Mouse (Mus musculus): Measurements from ENCODE around the gene Sfmbt2. TPM values are rescaled to one million over a fixed set of nuclear protein-coding genes. Genes with fewer than 3 reads are reported as not detected.
A peak's percentile ranks its signal among the peaks of the same experiment; 100 is the strongest.
"Not testable (repeated sequence)": the region's sequence is repeated elsewhere in the genome, so short reads cannot be mapped to it uniquely, and the experiment has no call there.

Gene Sfmbt2
- total RNA-seq (2014; fragmentation: Nextera tagmentation) (1.7 and 2.0 TPM in 2 replicates), total RNA-seq (2017) (0.78 and 2.2 TPM in 2 replicates)

DNA sequence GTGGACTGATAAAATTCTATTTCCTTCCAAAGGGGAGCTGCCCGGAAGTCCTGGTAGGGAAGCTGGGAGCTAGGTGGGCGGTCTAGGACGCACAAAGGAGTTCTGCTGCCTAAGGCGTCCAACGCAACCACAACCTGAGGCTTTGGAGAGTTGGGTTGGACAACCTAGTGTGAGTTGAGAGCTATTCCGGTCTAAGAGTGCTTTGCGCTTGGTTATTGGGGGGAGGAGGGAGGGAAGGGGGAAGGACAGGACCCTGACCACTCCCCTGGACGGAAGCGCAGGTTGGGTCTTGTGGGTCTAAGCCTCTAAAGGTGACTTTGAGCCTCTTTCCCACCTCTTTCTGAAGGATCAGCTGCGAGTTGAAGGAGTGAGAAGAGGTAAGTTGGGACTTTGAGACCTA is at the start of gene Sfmbt2:
Gene Sfmbt2 (plus strand): TSS at position 335 of the 400 bp plus-strand sequence.
- ATAC-seq (replicated peaks; ENCODE audit: poor library complexity, severe bottlenecking) = no peak

DNA sequence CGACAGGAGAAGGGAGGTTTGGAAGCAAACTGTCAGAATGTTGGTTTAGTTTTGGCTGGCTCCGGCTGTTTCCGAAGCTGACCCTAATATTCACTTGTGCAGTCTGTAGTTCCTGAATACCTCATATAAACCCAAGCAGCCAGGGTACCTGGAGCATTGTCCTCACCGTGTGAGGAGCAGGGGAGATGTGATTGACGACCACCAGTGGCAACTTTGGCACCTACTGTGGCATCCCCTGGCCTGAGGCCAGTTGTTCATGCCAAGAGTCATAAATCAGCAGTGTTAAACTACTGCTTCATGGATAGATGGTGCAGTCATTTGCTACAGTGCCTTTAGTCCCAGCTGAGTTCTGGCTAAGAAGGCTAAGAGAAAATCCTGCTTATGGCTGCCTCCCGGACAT is 49.2 kb upstream of the Sfmbt2 start:
- no peak for ATAC-seq (replicated peaks; ENCODE audit: poor library complexity, severe bottlenecking)

DNA sequence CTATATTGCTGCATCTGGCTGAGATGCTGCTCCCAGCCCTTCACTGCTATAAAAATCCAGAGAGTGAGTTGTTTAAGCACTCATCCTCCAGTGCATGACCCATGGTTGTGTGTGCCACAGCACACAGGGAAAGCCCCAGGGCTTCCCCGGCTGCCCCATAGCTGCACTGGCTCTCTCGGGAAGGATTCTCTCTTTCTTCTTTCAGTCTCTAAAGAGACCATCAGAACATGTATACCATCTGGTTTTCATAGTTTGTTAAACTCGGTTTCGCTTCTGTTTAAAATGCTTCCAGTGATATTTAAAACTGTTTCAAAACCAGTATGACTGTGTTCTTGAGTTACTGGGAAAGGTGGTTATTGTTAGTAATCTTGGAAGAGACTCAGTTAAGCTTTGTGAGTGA is 47.1 kb upstream of the Sfmbt2 start:
- no peak for ATAC-seq (replicated peaks; ENCODE audit: poor library complexity, severe bottlenecking)

DNA sequence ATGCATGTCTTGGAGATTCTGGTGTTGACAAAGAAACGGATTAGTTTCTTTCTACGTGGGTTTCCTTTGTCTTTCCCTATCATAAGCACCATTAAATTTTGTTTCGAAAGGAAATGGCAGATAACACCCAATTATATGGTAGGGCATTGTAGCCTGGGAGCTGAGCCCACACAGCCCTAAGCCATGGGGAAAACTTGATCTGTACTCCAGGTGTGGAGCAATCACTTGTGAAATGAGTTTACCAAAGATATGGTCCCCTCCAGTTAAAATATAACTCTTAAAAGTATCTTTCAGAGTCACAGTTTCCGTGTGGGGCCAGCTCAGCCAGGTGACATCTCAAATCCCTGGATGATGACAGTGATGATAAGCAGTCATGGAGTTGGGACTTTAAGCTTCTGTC is 45.3 kb upstream of the Sfmbt2 start:
- ATAC-seq (replicated peaks; ENCODE audit: poor library complexity, severe bottlenecking) = no peak

DNA sequence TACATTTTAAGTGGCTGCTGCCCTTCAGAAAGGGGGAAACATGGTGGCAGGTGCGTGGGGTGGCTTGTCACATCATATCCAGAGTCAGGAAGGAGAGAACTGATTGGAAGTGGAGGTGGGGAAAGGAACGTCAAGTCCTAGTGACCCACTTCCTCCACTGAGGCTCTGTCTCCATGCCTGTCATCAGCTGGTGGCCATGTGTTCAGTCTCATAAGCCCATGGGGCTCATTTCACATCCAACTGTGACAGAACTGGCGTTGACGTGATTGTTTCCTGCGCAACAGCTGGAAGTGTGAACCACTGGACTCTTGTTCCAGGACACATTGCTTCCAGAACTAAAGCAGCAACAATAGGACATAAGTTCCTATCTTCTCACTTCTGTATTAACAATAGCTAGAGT is 40.1 kb upstream of the Sfmbt2 start:
- no peak for ATAC-seq (replicated peaks; ENCODE audit: poor library complexity, severe bottlenecking)

DNA sequence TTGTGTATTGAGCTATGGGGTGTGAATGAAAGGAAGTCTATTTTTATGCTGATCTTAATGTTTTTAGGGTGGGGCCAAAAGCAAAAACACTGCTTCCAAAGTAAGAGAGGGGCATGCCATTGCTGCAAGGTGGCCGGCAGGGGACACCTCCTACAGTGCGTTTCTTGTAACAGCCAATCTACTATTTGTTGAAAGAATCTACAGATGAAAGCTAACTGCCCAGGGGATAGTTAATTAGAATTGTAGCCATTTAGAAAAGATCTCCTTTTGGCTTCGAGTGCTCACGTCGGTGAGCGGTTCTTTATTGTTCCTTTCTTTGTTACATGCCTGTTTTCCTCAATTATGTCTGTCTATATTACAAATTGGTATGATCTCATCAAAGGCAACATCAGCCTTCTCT is 36.0 kb upstream of the Sfmbt2 start:
- no peak for ATAC-seq (replicated peaks; ENCODE audit: poor library complexity, severe bottlenecking)

DNA sequence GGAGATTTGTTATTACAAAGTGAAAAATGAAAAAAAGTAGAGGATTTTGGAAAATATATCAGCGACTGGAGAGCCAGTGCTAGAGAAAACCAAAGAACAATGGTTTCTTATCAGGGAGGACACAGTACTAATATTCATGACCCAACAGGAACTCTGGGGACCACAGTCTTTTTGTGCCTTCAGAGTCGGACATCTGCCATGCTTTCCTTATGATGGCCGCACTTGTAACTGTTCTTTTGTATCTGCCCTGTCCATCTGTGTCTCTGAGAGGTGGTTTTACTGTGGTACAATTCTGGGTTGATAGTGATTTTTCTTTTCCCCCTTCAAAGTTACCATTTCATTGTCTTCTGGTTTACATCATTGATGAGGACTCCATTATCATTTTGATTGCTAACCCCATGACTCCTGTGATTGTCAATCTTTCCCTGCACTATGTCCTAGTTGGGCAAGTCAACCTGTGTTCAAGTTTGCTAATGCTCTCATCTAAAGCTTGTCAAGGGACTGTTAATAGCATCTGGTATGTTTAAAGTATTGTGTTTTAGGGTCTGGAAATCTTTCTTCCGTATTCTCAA is 35.2 kb upstream of the Sfmbt2 start:
- ATAC-seq (replicated peaks; ENCODE audit: poor library complexity, severe bottlenecking) = no peak

DNA sequence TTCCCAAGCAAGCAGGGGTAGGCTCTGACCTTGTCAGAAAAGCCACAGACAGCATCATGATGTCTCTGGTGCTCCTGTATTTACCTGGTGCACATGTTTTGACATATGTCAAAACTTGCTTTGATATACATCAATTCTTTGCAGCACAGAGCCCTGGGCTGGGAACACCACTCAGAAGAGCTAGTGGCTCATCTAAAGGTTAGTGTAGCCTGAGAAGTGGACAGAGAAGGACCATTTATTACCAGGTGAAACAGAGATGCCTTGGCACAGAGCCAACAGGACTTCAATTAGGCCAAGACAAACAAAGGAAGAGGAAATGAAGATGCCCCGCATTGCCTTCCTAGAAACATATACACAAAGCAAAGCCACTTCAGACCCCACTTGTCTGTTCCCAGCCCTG is 30.3 kb upstream of the Sfmbt2 start:
- no peak for ATAC-seq (replicated peaks; ENCODE audit: poor library complexity, severe bottlenecking)

DNA sequence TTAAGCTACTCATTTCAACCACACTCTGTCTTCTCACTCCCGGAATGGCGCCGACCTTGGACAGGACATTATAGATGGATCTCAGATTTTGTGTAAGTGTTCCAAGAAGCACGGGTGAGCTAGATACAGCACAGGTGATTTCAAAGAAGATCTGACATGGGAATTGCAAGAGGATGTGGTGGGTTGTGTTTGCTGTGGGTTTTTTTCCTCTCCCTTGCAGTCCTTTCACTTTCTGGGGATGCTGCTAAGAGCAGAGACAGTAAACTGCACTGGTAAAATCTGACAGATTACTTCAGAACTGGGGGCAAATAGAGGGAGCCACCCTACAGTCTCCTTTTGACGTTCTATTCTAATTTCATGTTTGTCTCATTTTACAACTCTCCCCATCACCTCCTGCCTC is 26.8 kb upstream of the Sfmbt2 start:
- no peak for ATAC-seq (replicated peaks; ENCODE audit: poor library complexity, severe bottlenecking)

DNA sequence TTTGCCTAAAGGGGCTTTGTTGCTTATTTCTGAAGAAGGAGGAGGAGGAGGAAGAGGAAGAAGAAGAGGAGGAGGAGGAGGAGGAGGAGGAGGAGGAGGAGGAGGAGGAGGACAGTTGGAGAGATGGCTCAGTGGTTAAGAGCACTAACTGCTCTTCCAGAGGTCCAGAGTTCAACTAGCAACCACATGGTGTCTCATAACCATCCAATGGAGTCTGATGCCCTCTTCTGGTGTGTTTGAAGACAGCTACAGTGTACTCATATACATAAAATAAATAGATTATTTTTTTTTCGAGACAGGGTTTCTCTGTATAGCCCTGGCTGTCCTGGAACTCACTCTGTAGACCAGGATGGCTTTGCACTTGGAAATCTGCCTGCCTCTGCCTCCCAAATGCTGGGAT is 26.2 kb upstream of the Sfmbt2 start:
- ATAC-seq (replicated peaks; ENCODE audit: poor library complexity, severe bottlenecking) = not testable (repeated sequence)

DNA sequence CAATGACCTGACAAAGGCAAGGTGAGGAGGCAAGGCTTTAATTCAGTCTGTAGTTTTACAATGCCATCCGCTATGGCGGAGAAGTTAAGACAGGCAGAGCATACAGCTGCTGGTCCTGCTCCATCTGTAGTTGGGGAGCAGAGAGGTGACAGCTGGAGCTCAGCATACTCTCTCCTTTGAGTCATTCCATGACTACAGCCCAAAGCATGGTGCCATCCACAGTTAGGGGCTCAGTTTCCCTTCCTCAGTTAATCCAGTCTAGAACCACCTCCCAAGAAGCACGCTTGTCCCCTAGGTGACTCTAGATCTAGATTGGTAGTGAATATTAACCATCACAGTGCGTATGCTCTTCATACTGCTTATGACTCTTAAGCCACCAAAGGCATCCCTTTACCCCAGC is 23.1 kb upstream of the Sfmbt2 start:
- ATAC-seq (replicated peaks; ENCODE audit: poor library complexity, severe bottlenecking) = no peak

DNA sequence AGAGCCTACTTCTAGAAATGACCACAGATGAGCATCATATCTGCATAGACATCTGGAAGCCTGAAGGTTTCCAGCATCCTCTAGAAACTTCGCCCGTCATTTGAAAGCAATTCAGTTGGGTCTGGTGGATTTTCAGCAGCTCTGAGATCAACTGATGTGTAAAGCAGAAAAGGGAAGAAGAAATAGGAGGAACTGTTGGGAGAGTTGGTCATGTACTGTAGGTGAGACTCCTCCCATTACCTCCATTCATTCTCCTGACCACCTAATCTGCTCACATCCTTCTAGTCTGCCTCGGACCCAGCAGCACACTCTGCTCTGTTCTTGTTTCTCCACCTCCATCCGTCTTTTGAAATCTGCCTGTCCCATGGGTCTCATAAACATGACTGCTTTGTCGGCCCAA is 22.3 kb upstream of the Sfmbt2 start:
- peak; percentile 73 for ATAC-seq (replicated peaks; ENCODE audit: poor library complexity, severe bottlenecking)

DNA sequence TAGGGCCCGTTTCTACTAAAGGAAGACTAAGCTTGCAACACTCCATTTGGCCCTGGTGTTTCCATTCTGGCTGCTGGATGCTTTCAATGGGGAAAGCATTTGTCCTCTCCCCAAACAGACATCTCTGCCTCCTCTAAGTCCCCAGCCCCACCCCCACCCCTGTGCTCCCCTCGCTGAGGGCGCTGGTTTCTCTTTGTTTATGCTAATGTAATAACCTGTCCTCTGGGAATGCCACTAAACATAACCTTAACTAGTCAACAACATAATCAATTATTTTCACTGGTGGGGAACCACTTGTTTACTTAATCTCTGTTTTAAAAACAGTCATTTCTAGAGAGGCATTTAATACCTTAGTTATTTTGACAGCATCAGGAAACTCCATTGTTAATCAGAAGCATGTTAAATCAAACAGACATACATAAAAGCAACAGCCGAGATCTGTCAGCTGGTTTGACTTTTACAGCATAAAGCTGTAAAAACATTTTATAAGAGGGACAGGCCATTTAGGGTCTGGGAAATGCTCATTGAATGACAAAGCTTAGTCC is 20.0 kb upstream of the Sfmbt2 start:
- no peak for ATAC-seq (replicated peaks; ENCODE audit: poor library complexity, severe bottlenecking)

DNA sequence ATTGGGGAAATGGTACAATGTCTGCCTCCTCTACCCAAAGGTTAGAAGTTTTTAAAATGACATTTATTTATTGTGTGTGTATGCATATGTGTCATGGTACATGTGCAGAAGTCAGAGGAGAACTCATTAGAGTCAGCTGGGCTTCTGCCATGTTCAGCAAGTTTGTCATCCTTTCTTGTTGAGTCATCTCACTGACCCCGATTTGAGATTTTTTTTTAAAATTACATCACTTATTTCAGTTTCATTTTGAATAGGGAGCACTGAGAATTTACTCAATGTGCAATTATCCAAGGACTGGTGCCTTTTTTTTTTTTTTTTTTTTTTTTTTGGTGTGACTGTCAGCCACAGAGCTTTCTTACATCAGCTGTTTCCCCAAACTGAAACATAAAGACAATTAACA is 19.2 kb upstream of the Sfmbt2 start:
- ATAC-seq (replicated peaks; ENCODE audit: poor library complexity, severe bottlenecking) = peak; percentile 12; the same call in 1 of the 2 replicates

DNA sequence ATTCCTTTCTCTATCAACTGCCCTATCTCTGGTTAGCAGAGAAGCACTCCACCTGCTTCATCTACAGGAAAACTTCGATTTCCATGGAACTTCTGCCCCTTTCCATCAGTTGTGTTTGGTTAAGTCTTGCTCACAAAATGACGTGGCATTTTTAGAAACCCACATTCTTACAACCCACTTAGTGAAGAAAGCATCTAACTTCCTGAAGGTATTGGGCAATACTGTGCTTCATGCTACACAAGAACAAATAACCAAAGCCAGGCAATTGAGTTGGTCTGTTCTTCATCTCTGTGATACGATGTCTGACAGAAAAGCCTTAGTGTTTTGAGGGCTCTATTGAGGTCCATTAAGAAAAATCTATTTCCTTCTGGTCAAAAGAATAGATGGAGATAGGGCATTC is 17.4 kb upstream of the Sfmbt2 start:
- peak; percentile 75 for ATAC-seq (replicated peaks; ENCODE audit: poor library complexity, severe bottlenecking)

DNA sequence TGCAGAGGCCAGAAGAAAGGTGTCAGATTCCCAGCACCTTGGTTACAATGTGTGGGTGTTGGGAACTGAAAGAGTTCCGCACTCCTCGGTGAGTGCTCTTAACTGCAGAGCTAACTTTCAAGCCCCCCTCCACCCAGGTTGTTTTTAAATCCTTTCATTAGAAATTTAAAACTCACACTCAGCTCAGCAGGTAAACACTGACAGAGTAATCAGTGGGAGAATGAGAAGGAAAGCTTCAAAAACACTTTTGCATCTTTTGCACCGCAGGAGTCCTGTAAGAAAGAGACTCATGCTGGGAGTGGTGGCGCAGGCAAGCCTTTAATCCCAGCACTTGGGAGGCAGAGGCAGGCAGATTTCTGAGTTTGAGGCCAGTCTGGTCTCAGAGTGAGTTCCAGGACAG is 16.4 kb upstream of the Sfmbt2 start:
- ATAC-seq (replicated peaks; ENCODE audit: poor library complexity, severe bottlenecking) = no peak

DNA sequence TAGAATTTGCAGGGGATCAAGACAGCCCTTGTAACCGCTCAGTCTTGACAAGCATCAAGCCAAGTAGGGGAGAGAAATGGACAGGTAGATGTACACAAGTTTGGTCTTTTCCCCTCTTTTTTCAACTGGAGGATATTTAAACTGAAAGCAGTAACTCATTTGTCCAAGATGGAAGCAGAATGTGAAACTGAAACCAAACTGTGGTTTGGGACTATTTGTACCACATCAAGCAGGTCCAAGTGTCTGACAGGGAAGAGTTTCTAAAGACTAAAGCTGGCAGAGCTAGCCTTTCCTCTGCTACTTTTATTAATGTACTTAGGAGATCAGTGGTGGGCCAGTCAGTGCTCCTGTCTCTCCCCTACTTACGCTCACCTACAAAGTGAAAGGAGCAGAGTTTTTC is 10.4 kb upstream of the Sfmbt2 start:
- peak; percentile 82 for ATAC-seq (replicated peaks; ENCODE audit: poor library complexity, severe bottlenecking)

DNA sequence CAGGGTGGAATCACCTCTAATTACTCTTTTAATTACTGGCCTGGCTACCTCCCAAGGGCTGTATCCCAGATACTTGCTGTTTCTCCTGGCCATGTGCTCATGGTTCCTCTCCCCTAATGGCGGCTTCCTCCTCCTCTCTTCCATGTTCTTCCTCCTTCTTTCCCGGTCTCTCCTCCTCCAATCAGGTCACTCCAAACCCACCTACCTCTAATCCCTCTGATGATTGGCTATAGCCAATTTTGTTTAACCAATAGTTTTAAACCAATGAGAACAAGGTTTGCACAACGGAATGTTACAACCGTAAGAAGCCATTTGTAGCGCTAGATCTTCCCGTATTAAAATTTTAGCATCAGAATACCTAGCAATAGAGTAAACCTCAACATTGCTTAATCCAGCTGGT is 5.2 kb upstream of the Sfmbt2 start:
- no peak for ATAC-seq (replicated peaks; ENCODE audit: poor library complexity, severe bottlenecking)

DNA sequence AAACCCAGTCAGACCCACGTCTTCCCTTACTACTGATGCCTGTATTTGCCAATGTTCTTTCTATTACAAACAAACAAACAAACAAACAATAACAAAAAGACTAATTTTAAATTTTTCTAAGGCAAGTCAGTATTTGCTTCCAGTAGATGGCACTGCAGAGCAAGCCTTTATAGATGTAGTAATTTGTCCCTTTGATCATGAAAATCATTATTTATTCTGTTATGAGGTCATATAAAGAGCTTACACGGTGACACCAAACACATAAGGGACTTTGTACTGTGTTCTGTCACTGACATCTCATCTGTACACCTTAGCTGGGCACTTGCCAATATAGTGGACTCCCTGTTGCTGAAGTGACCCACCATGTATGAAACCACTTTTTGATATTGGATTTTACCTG is 4.0 kb upstream of the Sfmbt2 start:
- ATAC-seq (replicated peaks; ENCODE audit: poor library complexity, severe bottlenecking) = peak; percentile 35; the same call in 1 of the 2 replicates

DNA sequence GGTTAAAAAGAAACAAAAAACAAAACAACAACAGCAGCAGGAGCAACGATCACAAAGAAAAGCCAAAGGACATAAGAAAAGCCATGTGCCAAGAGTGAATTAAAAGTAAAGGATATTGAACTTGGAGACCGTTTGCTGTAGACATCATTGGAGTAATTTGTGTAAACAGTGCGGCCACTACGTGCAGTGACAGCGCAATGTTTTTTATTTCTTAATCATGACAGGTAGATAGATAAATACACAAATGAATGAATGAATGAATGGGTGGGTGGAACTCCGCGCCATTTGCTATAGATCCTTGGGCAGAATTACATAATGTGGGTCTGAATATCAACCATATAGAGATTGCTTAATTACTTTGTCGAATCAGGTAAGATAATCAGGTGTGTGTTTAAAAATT is 634 bp upstream of the Sfmbt2 start:
- ATAC-seq (replicated peaks; ENCODE audit: poor library complexity, severe bottlenecking) = no peak

DNA sequence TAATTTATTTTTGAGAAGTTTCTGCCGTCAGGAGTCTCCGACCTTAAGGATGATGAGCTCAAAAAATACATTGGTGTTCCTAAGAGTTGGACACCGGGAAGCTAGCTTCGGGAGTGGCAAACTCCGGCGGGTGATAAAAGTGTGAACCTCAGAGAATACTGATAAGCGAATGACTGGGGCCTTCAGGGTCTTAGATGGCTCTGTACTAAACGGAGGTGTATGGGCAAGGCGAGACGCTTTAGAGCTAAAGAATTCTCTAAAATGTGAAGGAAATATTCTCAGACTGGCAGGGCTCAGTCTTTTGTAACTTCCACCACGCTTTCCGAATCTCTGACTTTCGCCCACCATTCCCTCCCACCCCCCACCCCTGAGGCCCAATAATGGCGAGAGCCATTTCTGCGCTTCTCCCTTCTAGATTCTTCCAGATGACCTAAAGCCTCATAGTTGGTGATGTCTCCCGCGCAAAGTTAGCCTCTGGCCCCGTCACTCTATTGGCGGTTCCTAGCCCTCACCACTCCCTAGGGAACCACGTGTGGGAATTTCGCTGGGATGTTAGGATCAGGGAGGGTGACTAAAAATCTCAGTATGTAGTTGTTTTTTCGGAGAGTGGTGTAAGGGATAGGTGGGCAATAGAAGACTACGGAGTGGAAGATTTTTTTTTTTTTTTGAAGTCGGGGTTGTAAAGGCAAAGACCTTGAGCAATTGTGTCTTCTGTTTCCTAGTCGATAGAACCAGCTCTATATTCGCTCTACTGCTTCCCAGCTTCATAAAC is 563 bp downstream of the Sfmbt2 start:
- ATAC-seq (replicated peaks; ENCODE audit: poor library complexity, severe bottlenecking) = no peak

DNA sequence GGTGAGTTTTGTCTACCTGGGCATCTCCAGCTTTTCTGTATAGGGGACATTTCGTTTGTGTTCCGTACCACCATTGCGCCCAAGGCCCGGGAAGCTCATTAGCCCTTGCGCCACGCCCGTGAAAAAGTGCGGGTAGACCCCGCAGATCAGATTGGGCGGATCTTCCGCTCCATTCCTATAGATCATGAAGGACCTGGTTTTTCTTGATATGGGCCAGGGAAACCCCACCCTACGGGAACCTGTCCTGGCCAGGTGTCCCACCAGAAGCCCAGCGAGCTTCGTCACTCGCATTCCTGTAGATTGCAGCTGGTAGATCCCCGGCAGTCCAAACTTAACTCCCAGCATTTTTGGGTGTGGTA is 1.1 kb downstream of the Sfmbt2 start:
- ATAC-seq (replicated peaks; ENCODE audit: poor library complexity, severe bottlenecking) = no peak
